Mouse (Mus musculus) embryonic facial prominence, embryonic 10.5 days (tissue): ENCODE measurements at regions not wholly inside any gene's neighbourhood (a gene's known extent, or its start where the extent isn't known, plus 50 kb on each side); places are given as distances from the start of the nearest gene placed in this dataset.

Experiments
- DNase-seq: peaks from one replicate; pipeline ENCODE4 v3.0.0-alpha.2; 2017; ENCODE audit warnings: low spot score
- H3K27ac ChIP-seq: fragments of 300-500 bp; sonication (generic); replicated peaks from 2 replicates; pipeline ENCODE4 v1.5.1; 2016; ENCODE audit warnings: mild to moderate bottlenecking
- H3K27me3 ChIP-seq: fragments of 300-500 bp; sonication (generic); replicated peaks from 2 replicates; pipeline ENCODE4 v1.6.1; 2016; ENCODE audit warnings: low read depth, mild to moderate bottlenecking; ENCODE audit not compliant: poor library complexity, severe bottlenecking
- H3K36me3 ChIP-seq: fragments of 300-500 bp; sonication (generic); replicated peaks from 2 replicates; pipeline ENCODE4 v1.6.1; 2016; ENCODE audit warnings: mild to moderate bottlenecking, moderate library complexity
- H3K4me1 ChIP-seq: fragments of 300-500 bp; sonication (generic); 2 replicates; pipeline ENCODE4 v1.6.1; 2016
- H3K4me3 ChIP-seq: fragments of 300-500 bp; sonication (generic); 2 replicates; pipeline ENCODE4 v1.5.1; 2016; ENCODE audit warnings: mild to moderate bottlenecking, moderate library complexity
- H3K9me3 ChIP-seq: fragments of 300-500 bp; sonication (generic); 2 replicates; pipeline ENCODE4 v1.6.1; 2016; ENCODE audit warnings: mild to moderate bottlenecking
- WGBS: fragments of 180-500 bp; shearing (Covaris S2); methylation state at CpG from one replicate; pipeline ENCODE4 v1.1.7; 2016; 5-methylcytosine and 5-hydroxymethylcytosine counted together

- Histone ChIP-seq H3K4me3 (no peak overlapping the region), H3K36me3 (no peaks in the 10 kb centered on the region), H3K27me3 (no peaks in the 10 kb centered on the region), H3K4me1 (peaks cover 4% of the 10 kb centered on the region; the same call in 1 of the 2 replicates), H3K27ac (no peak overlapping the region), H3K9me3 (0 out of 2 replicates have a peak, but pooled peaks cover 2% of the 10 kb centered on the region)
- DNase-seq = no peak
- WGBS = 84% methylated on average over 4 of the region's 4 CpGs
These were observed 176.0 kb upstream of the Pabpc6 start for GRCm38 (mm10) chr17:9845451-9846075.

GRCm38 (mm10) chr17:9841103-9841502, 171.6 kb upstream of the Pabpc6 start:
- Histone ChIP-seq H3K27me3 (no peaks in the 10 kb centered on the region), H3K9me3 (0 out of 2 replicates have a peak, but pooled peaks cover 2% of the 10 kb centered on the region), H3K36me3 (no peaks in the 10 kb centered on the region), H3K4me1 (no peaks in the 10 kb centered on the region), H3K27ac (no peak overlapping the region), H3K4me3 (no peak overlapping the region)
- WGBS = 87% methylated on average over 2 of the region's 2 CpGs
- no peak for DNase-seq

DNA sequence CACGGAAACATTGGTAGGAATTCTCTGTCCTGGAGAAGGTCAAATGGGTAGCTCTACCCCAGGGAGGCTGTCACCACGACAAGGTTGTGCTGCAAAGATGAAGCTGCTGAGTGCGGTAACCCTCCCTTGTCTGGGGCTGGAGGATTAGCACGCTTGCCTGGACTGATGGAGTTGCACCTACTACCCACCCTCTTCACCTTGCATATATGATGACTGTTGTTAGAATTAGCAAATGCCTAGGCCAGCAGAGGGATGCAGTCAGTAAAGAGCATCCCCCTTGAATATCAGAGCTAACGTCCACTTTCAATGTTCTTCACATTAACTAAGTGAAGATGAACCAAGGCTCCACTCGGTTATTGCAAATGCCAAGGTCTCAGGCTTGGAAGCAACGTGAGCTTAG, 169.7 kb upstream of the Pabpc6 start:
- Histone ChIP-seq H3K36me3 (no peaks in the 10 kb centered on the region), H3K4me1 (no peaks in the 10 kb centered on the region)
- WGBS = 85% methylated on average over 7 of the region's 7 CpGs

DNA sequence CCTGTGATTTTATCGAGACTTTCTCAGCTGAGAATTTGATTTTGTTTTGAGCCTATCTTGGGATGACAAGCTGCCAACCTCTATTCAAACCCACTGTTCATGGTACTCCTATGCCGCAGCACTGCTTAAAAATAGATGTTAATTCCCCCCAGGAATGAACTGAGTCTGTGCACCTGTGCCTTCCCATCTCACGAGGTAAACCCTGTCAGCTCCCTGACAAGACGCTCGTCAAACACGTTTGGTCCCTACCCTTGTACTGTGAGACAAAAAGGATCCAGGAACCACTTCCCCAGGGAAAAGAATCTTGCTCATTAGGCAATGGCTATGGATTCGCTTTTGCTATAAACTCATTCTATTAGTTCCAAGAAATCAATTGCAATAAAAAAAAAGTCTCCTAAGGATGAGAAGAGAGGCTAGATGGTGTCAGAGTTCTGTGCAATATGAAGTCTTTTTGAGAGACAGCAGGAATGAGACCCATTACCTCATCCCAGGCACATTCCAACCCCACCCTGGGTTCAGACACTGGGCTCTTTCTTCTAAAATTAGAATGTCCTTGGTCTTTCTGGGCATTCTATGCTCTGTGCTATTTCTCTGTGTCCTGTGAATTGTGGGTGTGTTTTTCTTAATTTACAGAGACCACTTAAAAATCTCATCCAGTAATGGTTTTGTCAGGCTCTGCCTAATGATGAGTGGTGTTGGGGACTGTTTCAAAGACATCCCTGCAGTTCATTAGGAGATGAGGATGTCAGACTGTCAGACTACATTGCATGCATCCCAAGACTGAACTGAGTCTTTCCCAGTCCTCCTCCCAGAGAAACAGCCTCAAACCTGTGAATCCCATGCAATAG, 167.7 kb upstream of the Pabpc6 start:
- no peaks in the 10 kb centered on the region for H3K36me3 ChIP-seq
- no peak overlapping the region for H3K27ac ChIP-seq
- 0 out of 2 replicates have a peak, but pooled peaks cover 2% of the 10 kb centered on the region for H3K9me3 ChIP-seq
- H3K27me3 ChIP-seq = no peaks in the 10 kb centered on the region
- no peaks in the 10 kb centered on the region for H3K4me1 ChIP-seq
- 85% methylated on average over 7 of the region's 7 CpGs for WGBS
- H3K4me3 ChIP-seq = no peak overlapping the region
- no peak for DNase-seq

More for the DNA sequence above, 169.7 kb upstream of the Pabpc6 start:
- Histone ChIP-seq H3K27ac (no peak overlapping the region), H3K4me3 (no peak overlapping the region), H3K9me3 (0 out of 2 replicates have a peak, but pooled peaks cover 2% of the 10 kb centered on the region), H3K27me3 (no peaks in the 10 kb centered on the region)
- DNase-seq = no peak

DNA sequence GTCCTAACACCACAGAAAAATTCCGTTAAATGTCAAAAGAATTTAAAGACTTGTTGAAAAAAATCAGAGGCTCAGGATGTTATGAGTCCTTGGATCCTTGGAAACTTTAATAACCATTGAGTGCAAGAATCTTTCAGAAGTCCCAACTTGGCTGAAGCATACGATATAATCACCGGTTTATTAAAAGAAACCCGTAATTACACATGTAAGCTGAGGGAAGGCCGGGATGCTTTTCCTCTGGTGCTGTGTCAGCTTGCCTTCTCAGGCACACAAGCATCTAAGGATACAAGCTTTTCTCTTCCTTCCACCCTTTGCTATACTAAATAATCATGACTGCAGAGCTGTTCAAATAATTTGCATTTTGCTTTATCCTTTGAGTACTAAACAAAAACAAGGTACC, 160.4 kb upstream of the Pabpc6 start:
- Histone ChIP-seq H3K27me3 (no peaks in the 10 kb centered on the region), H3K4me3 (no peak overlapping the region), H3K27ac (no peak overlapping the region), H3K36me3 (no peaks in the 10 kb centered on the region), H3K4me1 (no peaks in the 10 kb centered on the region), H3K9me3 (no peaks in the 10 kb centered on the region)
- no peak for DNase-seq
- 86% methylated on average over 5 of the region's 5 CpGs for WGBS

DNA sequence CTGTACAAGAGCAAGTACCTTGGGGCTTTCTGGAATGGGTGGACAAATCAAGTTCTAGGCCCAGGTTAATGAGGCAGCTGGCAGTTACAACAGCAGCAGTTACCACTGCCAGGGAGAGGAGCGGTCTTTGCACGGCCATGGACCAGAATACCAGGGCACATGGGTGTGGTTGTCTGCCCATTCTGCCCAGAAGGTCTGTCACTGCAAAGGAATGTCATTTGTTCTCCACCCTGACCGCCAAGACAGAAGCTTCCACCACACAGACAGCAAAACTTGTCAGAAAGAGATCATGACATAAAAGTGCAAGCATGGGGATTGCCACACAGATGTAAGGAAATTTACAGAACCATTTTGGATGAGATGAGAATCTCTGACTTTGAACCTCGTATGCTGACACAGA, 151.8 kb upstream of the Pabpc6 start:
- no peaks in the 10 kb centered on the region for H3K36me3 ChIP-seq
- no peak for DNase-seq
- H3K4me1 ChIP-seq = 0 out of 2 replicates have a peak, but pooled peaks cover under 1% of the 10 kb centered on the region
- no peaks in the 10 kb centered on the region for H3K27me3 ChIP-seq
- H3K27ac ChIP-seq = no peak overlapping the region
- H3K9me3 ChIP-seq = no peaks in the 10 kb centered on the region
- H3K4me3 ChIP-seq = no peak overlapping the region
- WGBS = 87% methylated on average over 4 of the region's 4 CpGs

DNA sequence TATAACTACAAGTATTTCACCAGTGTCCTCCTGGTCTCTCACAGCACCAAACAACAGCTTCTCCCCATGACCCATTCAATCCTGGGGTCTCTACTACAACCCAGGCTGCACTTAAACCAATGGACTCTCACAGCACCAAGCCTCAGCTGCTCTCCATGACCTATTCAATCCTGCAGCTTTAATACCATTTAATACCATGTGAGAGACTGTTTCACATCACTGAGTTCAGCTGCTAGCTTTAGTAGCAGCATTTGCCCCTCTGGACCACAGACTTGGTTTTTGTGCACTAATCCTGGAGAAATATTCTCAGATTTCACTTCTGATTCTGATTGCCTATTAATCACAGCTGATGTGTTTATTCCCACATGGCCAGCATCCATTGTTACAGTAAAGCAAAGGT, 147.5 kb upstream of the Pabpc6 start:
- Histone ChIP-seq H3K27me3 (no peaks in the 10 kb centered on the region), H3K4me1 (0 out of 2 replicates have a peak, but pooled peaks cover 2% of the 10 kb centered on the region), H3K9me3 (no peaks in the 10 kb centered on the region), H3K27ac (no peak overlapping the region), H3K4me3 (no peak overlapping the region), H3K36me3 (no peaks in the 10 kb centered on the region)
- DNase-seq = no peak

- Histone ChIP-seq H3K4me3 (no peak overlapping the region), H3K27me3 (no peaks in the 10 kb centered on the region), H3K4me1 (peaks cover 6% of the 10 kb centered on the region; the same call in 1 of the 2 replicates), H3K9me3 (no peaks in the 10 kb centered on the region), H3K27ac (0 out of 2 replicates have a peak overlapping the region, but pooled peaks have one; percentile 24), H3K36me3 (no peaks in the 10 kb centered on the region)
- no peak for DNase-seq
- 88% methylated on average over 8 of the region's 8 CpGs for WGBS
These were observed 127.6 kb upstream of the Pabpc6 start for GRCm38 (mm10) chr17:9797069-9797468.

- no peak overlapping the region for H3K27ac ChIP-seq
- WGBS = 59% methylated on average over 13 of the region's 13 CpGs
- no peaks in the 10 kb centered on the region for H3K9me3 ChIP-seq
- H3K4me1 ChIP-seq = peaks cover 6% of the 10 kb centered on the region; the same call in 1 of the 2 replicates
- H3K36me3 ChIP-seq = no peaks in the 10 kb centered on the region
- no peaks in the 10 kb centered on the region for H3K27me3 ChIP-seq
- DNase-seq = no peak
- H3K4me3 ChIP-seq = no peak overlapping the region
These were observed 126.9 kb upstream of the Pabpc6 start for GRCm38 (mm10) chr17:9796225-9796988.

GRCm38 (mm10) chr17:9778866-9779265, 109.3 kb upstream of the Pabpc6 start:
- no peaks in the 10 kb centered on the region for H3K9me3 ChIP-seq
- peaks cover 28% of the 10 kb centered on the region for H3K4me1 ChIP-seq
- H3K4me3 ChIP-seq = no peak overlapping the region
- no peak overlapping the region for H3K27ac ChIP-seq
- DNase-seq = no peak
- no peaks in the 10 kb centered on the region for H3K27me3 ChIP-seq
- no peaks in the 10 kb centered on the region for H3K36me3 ChIP-seq
- 78% methylated on average over 5 of the region's 5 CpGs for WGBS

GRCm38 (mm10) chr17:9777165-9777564, 107.6 kb upstream of the Pabpc6 start:
- Histone ChIP-seq H3K27me3 (no peaks in the 10 kb centered on the region), H3K36me3 (no peaks in the 10 kb centered on the region), H3K4me1 (peaks cover 28% of the 10 kb centered on the region), H3K27ac (peak overlapping the region; percentile 69), H3K9me3 (no peaks in the 10 kb centered on the region), H3K4me3 (no peak overlapping the region)
- no peak for DNase-seq

- Histone ChIP-seq H3K27ac (peak overlapping the region; percentile 71), H3K4me3 (no peak overlapping the region), H3K36me3 (no peaks in the 10 kb centered on the region), H3K9me3 (no peaks in the 10 kb centered on the region), H3K27me3 (no peaks in the 10 kb centered on the region), H3K4me1 (peaks cover 28% of the 10 kb centered on the region)
- WGBS = 67% methylated on average over 8 of the region's 9 CpGs
- no peak for DNase-seq
These were observed 106.9 kb upstream of the Pabpc6 start for GRCm38 (mm10) chr17:9776286-9777016.
